Mouse (Mus musculus) intestine, embryonic 16.5 days (tissue): ENCODE results near the gene Meis2. TPM values are rescaled to one million over a fixed set of nuclear protein-coding genes. Genes with fewer than 3 reads are reported as not detected.
A peak's percentile ranks its signal among the peaks of the same experiment; 100 is the strongest.

Experiments used
- ATAC-seq: fragments of 200-750 bp; cut with Nextera tagmentation; 2 replicates; pipeline ENCODE4 v1.8.0; 2017; ENCODE audit warnings: moderate TSS enrichment, moderate library complexity
- H3K27ac ChIP-seq: fragments of 300-500 bp; sonication (generic); 2 replicates; pipeline ENCODE4 v1.5.1; 2014; ENCODE audit warnings: mild to moderate bottlenecking, low read length
- H3K27me3 ChIP-seq: fragments of 300-500 bp; sonication (generic); replicated peaks from 2 replicates; pipeline ENCODE4 v1.6.1; 2014; ENCODE audit warnings: low read length, control low read depth, mixed read lengths; ENCODE audit not compliant: control insufficient read depth, insufficient read depth
- H3K36me3 ChIP-seq: fragments of 300-500 bp; sonication (generic); 2 replicates; pipeline ENCODE4 v1.6.1; 2014; ENCODE audit warnings: low read length, control low read depth; ENCODE audit not compliant: control insufficient read depth, insufficient read depth
- H3K4me1 ChIP-seq: fragments of 300-500 bp; sonication (generic); 2 replicates; pipeline ENCODE4 v1.6.1; 2014; ENCODE audit warnings: low read length, control low read depth, mixed read lengths; ENCODE audit not compliant: control insufficient read depth, insufficient read depth
- H3K4me2 ChIP-seq: fragments of 300-500 bp; sonication (generic); 2 replicates; pipeline ENCODE4 v1.6.1; 2014; ENCODE audit warnings: low read depth, low read length, control low read depth
- H3K4me3 ChIP-seq: fragments of 300-500 bp; sonication (generic); 2 replicates; pipeline ENCODE4 v1.5.1; 2014; ENCODE audit warnings: mild to moderate bottlenecking, low read length
- H3K9ac ChIP-seq: fragments of 300-500 bp; sonication (generic); 2 replicates; pipeline ENCODE4 v1.6.1; 2014; ENCODE audit warnings: low read depth, low read length
- H3K9me3 ChIP-seq: fragments of 300-500 bp; sonication (generic); 2 replicates; pipeline ENCODE4 v1.6.1; 2016; ENCODE audit warnings: low read length, control low read depth; ENCODE audit not compliant: control insufficient read depth
- WGBS: fragments of 180-500 bp; shearing (Covaris S2); extraction: QIAGEN DNeasy Blood & Tissue Kit; methylation state at CpG from one replicate; pipeline ENCODE4 v1.1.7; 2014; 5-methylcytosine and 5-hydroxymethylcytosine counted together
- polyA plus RNA-seq: library from polyadenylated mRNA; unstranded; fragments of >200 nt; fragmentation: Nextera tagmentation; extraction: Ambion mirVana; gene quantifications from 2 replicates; pipeline ENCODE4 v1.2.1, GENCODE M21; 2015

Meis2 gene
- polyA plus RNA-seq, 1 experiment from 2014 or later: 26.8 TPM

DNA sequence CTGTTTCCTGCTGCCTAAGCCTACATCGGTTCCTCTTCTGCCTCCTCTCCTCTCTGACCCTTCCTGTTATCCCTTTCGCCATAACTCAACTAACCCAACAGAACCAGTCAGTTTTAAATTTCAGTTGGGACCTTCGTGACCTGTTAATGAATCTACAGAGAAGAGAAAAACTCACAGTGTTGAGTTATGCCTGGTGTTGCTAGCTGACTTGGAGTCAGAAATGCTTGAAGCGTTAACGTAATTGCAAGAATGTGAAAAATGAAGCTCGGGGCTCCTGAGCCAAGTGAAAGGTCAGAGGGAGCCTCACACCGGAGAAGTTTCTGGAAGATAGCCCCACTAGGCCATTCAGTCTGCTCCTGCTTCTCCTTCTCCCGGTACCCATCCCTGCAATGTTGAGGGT lies 18.3 kb downstream of the Meis2 start:
- Histone ChIP-seq H3K4me2 (no peak overlapping the region), H3K4me3 (no peak overlapping the region), H3K27ac (peak overlapping the region; percentile 61; the same call in 1 of the 2 replicates), H3K27me3 (no peaks in the 10 kb centered on the region), H3K9ac (no peak overlapping the region), H3K36me3 (no peaks in the 10 kb centered on the region), H3K4me1 (0 out of 2 replicates have a peak, but pooled peaks cover 2% of the 10 kb centered on the region), H3K9me3 (no peaks in the 10 kb centered on the region)
- ATAC-seq: no peak
- 34% methylated on average over 8 of the region's 8 CpGs for WGBS

GRCm38 (mm10) chr2:116045048-116045447 lies 20.6 kb downstream of the Meis2 start:
- 0 out of 2 replicates have a peak, but pooled peaks cover 2% of the 10 kb centered on the region for H3K4me1 ChIP-seq
- WGBS: 29% methylated on average over 7 of the region's 7 CpGs
- no peaks in the 10 kb centered on the region for H3K9me3 ChIP-seq
- no peak overlapping the region for H3K4me2 ChIP-seq
- H3K4me3 ChIP-seq: no peak overlapping the region
- H3K36me3 ChIP-seq: no peaks in the 10 kb centered on the region
- ATAC-seq: peak; percentile 63
- no peaks in the 10 kb centered on the region for H3K27me3 ChIP-seq
- no peak overlapping the region for H3K9ac ChIP-seq
- H3K27ac ChIP-seq: no peak overlapping the region; the same call in 1 of the 2 replicates

DNA sequence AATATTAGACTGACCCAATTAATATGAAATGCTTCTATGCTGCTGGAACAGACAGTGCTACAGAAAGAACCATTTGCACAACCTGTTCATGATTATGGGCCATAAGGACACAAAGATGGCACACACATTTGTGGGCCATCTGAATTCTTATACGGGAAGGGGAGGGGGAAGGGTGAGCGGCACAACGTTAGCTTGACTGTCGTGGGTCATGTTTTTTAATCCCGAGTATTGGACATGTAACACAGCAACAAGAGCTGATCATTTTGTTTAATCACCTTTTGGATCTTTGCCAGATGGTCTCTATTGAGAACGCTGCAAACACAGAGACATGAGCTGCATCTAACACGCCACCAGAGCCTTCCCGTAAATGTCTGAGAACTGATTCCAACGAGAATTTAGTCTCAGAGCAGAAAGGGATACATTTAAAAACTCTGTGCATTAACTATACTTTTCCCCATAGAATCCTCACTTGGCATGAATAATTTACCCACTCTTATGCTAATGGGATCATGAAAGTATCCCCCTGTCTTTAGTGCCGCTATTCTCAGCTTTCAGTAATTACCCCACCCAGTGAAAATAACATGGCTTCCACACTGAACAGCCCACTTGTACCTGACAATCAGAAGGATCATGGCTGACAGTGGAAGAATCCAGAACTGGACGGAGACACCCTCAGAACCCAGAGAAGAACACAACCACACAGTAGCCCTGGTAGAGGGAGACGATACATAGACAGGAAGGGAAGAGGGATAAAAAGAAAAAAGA lies 22.5 kb downstream of the Meis2 start:
- Histone ChIP-seq H3K4me3 (no peak overlapping the region), H3K9me3 (no peaks in the 10 kb centered on the region), H3K36me3 (no peaks in the 10 kb centered on the region), H3K4me1 (no peaks in the 10 kb centered on the region), H3K4me2 (no peak overlapping the region), H3K27ac (no peak overlapping the region), H3K27me3 (no peaks in the 10 kb centered on the region), H3K9ac (no peak overlapping the region)
- 79% methylated on average over 12 of the region's 12 CpGs for WGBS
- no peak for ATAC-seq

- Histone ChIP-seq H3K27ac (no peak overlapping the region), H3K4me2 (no peak overlapping the region), H3K36me3 (no peaks in the 10 kb centered on the region), H3K27me3 (no peaks in the 10 kb centered on the region), H3K9me3 (no peaks in the 10 kb centered on the region), H3K4me3 (no peak overlapping the region), H3K4me1 (no peaks in the 10 kb centered on the region), H3K9ac (no peak overlapping the region)
- 68% methylated on average over 9 of the region's 9 CpGs for WGBS
- ATAC-seq: no peak
Observed at GRCm38 (mm10) chr2:116042447-116042846, 23.2 kb downstream of the Meis2 start.

DNA sequence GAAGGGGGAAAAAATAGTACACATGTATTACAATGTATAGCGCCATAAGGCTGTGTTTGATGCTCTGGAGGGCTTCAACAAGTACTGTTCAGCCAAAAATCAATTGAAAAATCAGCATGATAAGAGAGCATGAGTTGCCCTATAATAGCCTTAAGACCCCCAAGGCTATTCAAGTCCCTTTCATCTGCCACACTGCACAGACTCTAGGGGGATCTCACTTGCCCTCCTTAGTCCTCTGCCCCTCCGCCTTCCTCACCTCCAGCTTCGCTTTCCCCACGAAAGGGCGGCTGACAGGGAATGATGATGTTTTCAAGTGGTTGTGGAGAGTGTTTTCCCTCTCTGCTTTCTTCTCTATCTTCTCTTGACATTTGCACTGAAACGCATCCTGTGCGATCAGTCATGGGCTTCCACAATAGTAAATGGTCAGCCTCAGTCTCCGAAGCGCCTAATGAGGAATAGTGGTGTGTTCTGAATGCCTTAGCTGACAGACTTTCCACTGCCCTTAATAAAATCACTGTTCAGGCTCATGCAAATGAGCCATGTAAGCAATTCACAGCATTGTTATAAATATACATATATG lies 23.9 kb downstream of the Meis2 start:
- Histone ChIP-seq H3K27ac (no peak overlapping the region), H3K4me3 (no peak overlapping the region), H3K9ac (no peak overlapping the region), H3K27me3 (no peaks in the 10 kb centered on the region), H3K4me2 (no peak overlapping the region), H3K4me1 (no peaks in the 10 kb centered on the region), H3K9me3 (no peaks in the 10 kb centered on the region), H3K36me3 (no peaks in the 10 kb centered on the region)
- ATAC-seq: no peak
- 84% methylated on average over 9 of the region's 9 CpGs for WGBS

DNA sequence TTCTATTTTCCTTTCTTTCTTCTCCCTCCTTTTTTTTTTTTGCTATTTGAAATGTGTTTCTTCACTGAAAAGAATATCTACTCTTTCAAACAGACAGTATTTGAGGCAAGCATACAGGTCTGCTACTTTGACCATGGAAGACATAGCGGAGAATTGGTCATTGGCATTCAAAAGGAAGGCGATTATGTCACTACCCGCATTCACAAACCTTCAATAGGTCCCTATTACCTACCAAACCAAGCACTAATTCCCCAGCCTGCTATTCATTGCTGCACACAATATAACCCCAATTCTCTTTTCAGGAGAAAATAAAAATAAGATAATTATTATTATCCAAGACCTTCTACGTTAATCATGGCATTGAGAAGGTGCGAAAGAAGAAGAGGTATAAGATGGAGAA lies 30.3 kb downstream of the Meis2 start:
- 90% methylated on average over 5 of the region's 5 CpGs for WGBS

DNA sequence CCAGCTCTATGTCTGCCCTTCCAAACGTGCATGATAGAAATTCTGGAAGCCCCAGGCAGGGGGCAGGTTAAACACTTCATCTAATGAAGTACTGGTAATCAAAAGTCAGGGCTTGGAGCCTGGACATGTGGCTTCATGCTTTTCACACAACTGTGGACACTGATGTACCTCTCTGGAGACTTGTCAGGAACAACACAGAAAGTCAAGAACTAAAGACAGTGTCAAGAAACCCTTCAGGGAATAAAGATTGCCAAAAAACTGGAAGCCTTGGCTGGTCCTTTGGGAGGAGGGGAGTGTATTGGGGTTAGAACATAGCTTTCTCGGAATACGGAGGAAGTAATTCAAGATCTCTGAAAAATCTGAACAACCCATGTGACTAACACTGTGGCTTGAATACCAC lies 37.5 kb downstream of the Meis2 start:
- WGBS: 59% methylated on average over 3 of the region's 3 CpGs
- Histone ChIP-seq H3K4me3 (no peak overlapping the region), H3K27me3 (no peaks in the 10 kb centered on the region), H3K4me2 (no peak overlapping the region), H3K4me1 (no peaks in the 10 kb centered on the region), H3K9ac (no peak overlapping the region), H3K9me3 (no peaks in the 10 kb centered on the region), H3K27ac (no peak overlapping the region), H3K36me3 (no peaks in the 10 kb centered on the region)
- no peak for ATAC-seq

More for the DNA sequence above, 30.3 kb downstream of the Meis2 start:
- Histone ChIP-seq H3K36me3 (no peaks in the 10 kb centered on the region), H3K27ac (no peak overlapping the region), H3K4me1 (no peaks in the 10 kb centered on the region), H3K9me3 (no peaks in the 10 kb centered on the region), H3K9ac (no peak overlapping the region), H3K4me3 (no peak overlapping the region), H3K4me2 (no peak overlapping the region), H3K27me3 (no peaks in the 10 kb centered on the region)
- ATAC-seq: no peak

DNA sequence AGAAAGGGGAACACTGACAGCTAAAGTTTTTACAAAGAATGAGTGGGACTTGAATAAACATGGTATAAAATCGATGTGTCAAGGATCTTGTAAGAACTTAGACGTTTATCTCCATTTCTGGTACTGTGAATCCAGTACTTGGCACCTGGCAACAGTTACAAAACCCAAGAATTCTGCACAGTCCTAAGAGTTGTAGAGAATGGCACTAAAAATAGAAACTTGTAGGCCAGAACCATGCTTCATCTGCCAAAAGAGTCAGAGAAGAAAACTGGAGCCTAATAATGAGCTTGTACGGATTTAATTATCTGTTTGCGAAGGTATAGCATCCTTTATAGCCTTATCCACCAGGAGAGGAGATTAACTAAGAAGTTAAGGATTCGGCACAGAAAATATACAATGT lies 42.8 kb downstream of the Meis2 start:
- no peak overlapping the region for H3K9ac ChIP-seq
- H3K27me3 ChIP-seq: no peaks in the 10 kb centered on the region
- no peak overlapping the region for H3K4me2 ChIP-seq
- H3K36me3 ChIP-seq: no peaks in the 10 kb centered on the region
- no peaks in the 10 kb centered on the region for H3K9me3 ChIP-seq
- H3K4me1 ChIP-seq: peaks cover 16% of the 10 kb centered on the region
- no peak overlapping the region for H3K27ac ChIP-seq
- H3K4me3 ChIP-seq: no peak overlapping the region
- WGBS: 77% methylated on average over 5 of the region's 5 CpGs
- no peak for ATAC-seq

GRCm38 (mm10) chr2:116021931-116022330 lies 43.7 kb downstream of the Meis2 start:
- Histone ChIP-seq H3K4me3 (no peak overlapping the region), H3K9me3 (no peaks in the 10 kb centered on the region), H3K27ac (no peak overlapping the region), H3K4me1 (peaks cover 16% of the 10 kb centered on the region), H3K36me3 (no peaks in the 10 kb centered on the region), H3K4me2 (no peak overlapping the region), H3K27me3 (no peaks in the 10 kb centered on the region), H3K9ac (no peak overlapping the region)
- no peak for ATAC-seq
- 53% methylated on average over 4 of the region's 4 CpGs for WGBS
